Mouse (Mus musculus): Measurements from ENCODE around the gene Wwox. TPM values are rescaled to one million over a fixed set of nuclear protein-coding genes. Genes with fewer than 3 reads are reported as not detected.

Gene Wwox
- 14.0 and 15.9 TPM in 2 replicates for polyA plus RNA-seq (2014; fragmentation: Nextera tagmentation; extraction: Ambion mirVana)

DNA sequence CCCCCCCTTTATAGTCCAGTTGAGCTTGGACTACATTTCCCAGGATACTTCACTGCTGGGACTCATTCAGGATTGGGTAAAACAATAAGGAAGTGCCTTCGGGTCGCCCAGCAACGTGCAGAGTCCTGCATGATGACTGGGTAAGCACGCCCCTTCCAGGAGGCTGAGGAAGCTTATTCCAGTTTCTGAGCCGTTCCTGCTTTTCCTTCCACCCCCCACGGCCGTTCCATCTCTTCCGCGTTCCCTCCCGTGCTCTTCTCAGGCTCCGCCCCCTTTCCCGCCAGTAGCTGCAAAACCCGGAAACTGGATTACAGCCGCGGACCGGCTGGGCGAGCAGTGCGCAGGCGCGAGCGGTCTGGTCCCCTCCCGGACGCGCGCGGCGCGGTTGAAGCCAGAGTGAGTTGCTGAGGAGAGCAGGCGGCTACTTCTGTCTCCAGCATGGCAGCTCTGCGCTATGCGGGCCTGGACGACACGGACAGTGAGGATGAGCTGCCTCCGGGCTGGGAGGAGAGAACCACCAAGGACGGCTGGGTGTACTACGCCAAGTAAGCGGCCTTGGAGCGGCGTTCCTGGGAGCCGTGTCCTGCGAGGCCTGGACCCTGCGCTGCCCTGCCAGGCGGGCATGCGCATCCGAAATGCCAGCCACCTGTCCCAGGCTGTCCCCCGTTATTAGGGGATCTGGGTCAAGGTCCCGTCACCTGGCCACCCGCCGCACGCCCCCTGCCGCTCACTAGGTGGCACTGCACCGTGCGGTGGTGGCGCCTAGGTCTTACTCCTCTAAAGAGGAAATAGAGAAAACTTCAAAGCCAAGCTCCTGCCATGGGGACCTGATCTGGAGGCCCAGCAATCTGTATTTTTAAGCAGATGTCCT lies at the start of gene Wwox:
TSS of gene Wwox (plus strand) at position 322 of the 871 bp plus-strand sequence.
- under 1% methylated on average over 53 of the region's 54 CpGs for WGBS
- Histone ChIP-seq H3K27ac (ENCODE audit: low read depth) (peak within 1 kb of the TSS; percentile 19; the same call in 1 of the 2 replicates), H3K4me3 (ENCODE audit: low read depth, low read length) (peak within 1 kb of the TSS; percentile 57), H3K9ac (ENCODE audit: low read length) (peak within 1 kb of the TSS; percentile 42), H3K27me3 (replicated peaks; ENCODE audit: control insufficient read depth, insufficient read depth, low read length) (no peaks in the 10 kb centered on the region), H3K4me1 (replicated peaks; ENCODE audit: control insufficient read depth, insufficient read depth, low read length) (peaks cover 7% of the 10 kb centered on the region; the same call in 1 of the 2 replicates), H3K9me3 (ENCODE audit: control insufficient read depth, low read length) (no peaks in the 10 kb centered on the region), H3K4me2 (ENCODE audit: low read length) (peak within 1 kb of the TSS; percentile 52), H3K36me3 (ENCODE audit: control insufficient read depth, insufficient read depth, low read length) (no peaks in the 10 kb centered on the region)
- ATAC-seq (replicated peaks; ENCODE audit: low FRiP score, low TSS enrichment, low read depth) (peak; percentile 98), DNase-seq (ENCODE audit: low spot score) (peak; percentile 100)

- no peaks in the 10 kb centered on the region for H3K36me3 ChIP-seq (ENCODE audit: control insufficient read depth, insufficient read depth, low read length)
- no peaks in the 10 kb centered on the region for H3K4me1 ChIP-seq (replicated peaks; ENCODE audit: control insufficient read depth, insufficient read depth, low read length)
- WGBS = 89% methylated on average over 11 of the region's 13 CpGs
- ATAC-seq (replicated peaks; ENCODE audit: low FRiP score, low TSS enrichment, low read depth) (no peak), DNase-seq (ENCODE audit: low spot score) (no peak)
- no peak overlapping the region for H3K4me3 ChIP-seq (ENCODE audit: low read depth, low read length)
- H3K27me3 ChIP-seq (replicated peaks; ENCODE audit: control insufficient read depth, insufficient read depth, low read length) = no peaks in the 10 kb centered on the region
- no peak overlapping the region for H3K4me2 ChIP-seq (ENCODE audit: low read length)
- no peak overlapping the region for H3K9ac ChIP-seq (ENCODE audit: low read length)
- H3K9me3 ChIP-seq (ENCODE audit: control insufficient read depth, low read length) = no peaks in the 10 kb centered on the region
- no peak overlapping the region for H3K27ac ChIP-seq (ENCODE audit: low read depth)
These were observed 48.8 kb upstream of the Wwox start for GRCm38 (mm10) chr8:114390465-114391254.

- DNase-seq (ENCODE audit: low spot score) (no peak), ATAC-seq (replicated peaks; ENCODE audit: low FRiP score, low TSS enrichment, low read depth) (no peak)
- Histone ChIP-seq H3K4me3 (ENCODE audit: low read depth, low read length) (no peak overlapping the region), H3K36me3 (ENCODE audit: control insufficient read depth, insufficient read depth, low read length) (no peaks in the 10 kb centered on the region), H3K4me2 (ENCODE audit: low read length) (no peak overlapping the region), H3K9me3 (ENCODE audit: control insufficient read depth, low read length) (no peaks in the 10 kb centered on the region), H3K27ac (ENCODE audit: low read depth) (no peak overlapping the region), H3K4me1 (replicated peaks; ENCODE audit: control insufficient read depth, insufficient read depth, low read length) (no peaks in the 10 kb centered on the region), H3K27me3 (replicated peaks; ENCODE audit: control insufficient read depth, insufficient read depth, low read length) (no peaks in the 10 kb centered on the region), H3K9ac (ENCODE audit: low read length) (no peak overlapping the region)
- 78% methylated on average over 5 of the region's 5 CpGs for WGBS
These were observed 41.1 kb upstream of the Wwox start for GRCm38 (mm10) chr8:114398326-114398725.

GRCm38 (mm10) chr8:114399273-114399672 lies 40.2 kb upstream of the Wwox start:
- DNase-seq (ENCODE audit: low spot score) (no peak), ATAC-seq (replicated peaks; ENCODE audit: low FRiP score, low TSS enrichment, low read depth) (no peak)
- no peaks in the 10 kb centered on the region for H3K27me3 ChIP-seq (replicated peaks; ENCODE audit: control insufficient read depth, insufficient read depth, low read length)
- H3K4me3 ChIP-seq (ENCODE audit: low read depth, low read length) = no peak overlapping the region
- H3K9ac ChIP-seq (ENCODE audit: low read length) = no peak overlapping the region
- H3K4me2 ChIP-seq (ENCODE audit: low read length) = no peak overlapping the region
- 96% methylated on average over 5 of the region's 5 CpGs for WGBS
- no peaks in the 10 kb centered on the region for H3K9me3 ChIP-seq (ENCODE audit: control insufficient read depth, low read length)
- no peaks in the 10 kb centered on the region for H3K4me1 ChIP-seq (replicated peaks; ENCODE audit: control insufficient read depth, insufficient read depth, low read length)
- no peak overlapping the region for H3K27ac ChIP-seq (ENCODE audit: low read depth)
- no peaks in the 10 kb centered on the region for H3K36me3 ChIP-seq (ENCODE audit: control insufficient read depth, insufficient read depth, low read length)

- DNase-seq (ENCODE audit: low spot score) (no peak), ATAC-seq (replicated peaks; ENCODE audit: low FRiP score, low TSS enrichment, low read depth) (no peak)
- Histone ChIP-seq H3K4me3 (ENCODE audit: low read depth, low read length) (no peak overlapping the region), H3K4me1 (replicated peaks; ENCODE audit: control insufficient read depth, insufficient read depth, low read length) (no peaks in the 10 kb centered on the region), H3K27me3 (replicated peaks; ENCODE audit: control insufficient read depth, insufficient read depth, low read length) (no peaks in the 10 kb centered on the region), H3K9me3 (ENCODE audit: control insufficient read depth, low read length) (no peaks in the 10 kb centered on the region), H3K4me2 (ENCODE audit: low read length) (no peak overlapping the region), H3K36me3 (ENCODE audit: control insufficient read depth, insufficient read depth, low read length) (no peaks in the 10 kb centered on the region), H3K27ac (ENCODE audit: low read depth) (no peak overlapping the region), H3K9ac (ENCODE audit: low read length) (no peak overlapping the region)
- 75% methylated on average over 7 of the region's 7 CpGs for WGBS
These were observed 37.8 kb upstream of the Wwox start for GRCm38 (mm10) chr8:114401679-114402078.

DNA sequence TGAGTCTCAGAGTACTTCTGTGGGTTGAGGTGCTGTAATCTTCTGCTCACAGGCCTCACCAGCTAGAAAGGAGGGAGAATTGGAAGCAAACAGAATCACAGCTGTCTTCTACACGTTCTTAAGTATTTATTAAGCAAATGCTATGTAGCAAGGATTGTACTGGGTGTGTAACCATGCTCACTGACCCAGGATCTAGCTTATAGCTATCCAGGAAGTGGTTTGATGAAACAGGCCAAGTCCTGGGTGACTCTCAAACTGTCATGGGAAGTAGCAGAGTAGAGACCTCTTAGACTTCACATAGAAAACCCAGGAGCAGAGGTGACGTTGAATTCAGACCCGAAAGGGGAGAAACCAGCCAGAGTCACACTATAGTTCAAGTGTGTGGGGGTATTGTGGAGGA lies 28.0 kb upstream of the Wwox start:
- no peaks in the 10 kb centered on the region for H3K9me3 ChIP-seq (ENCODE audit: control insufficient read depth, low read length)
- no peak overlapping the region for H3K4me2 ChIP-seq (ENCODE audit: low read length)
- H3K4me1 ChIP-seq (replicated peaks; ENCODE audit: control insufficient read depth, insufficient read depth, low read length) = no peaks in the 10 kb centered on the region
- DNase-seq (ENCODE audit: low spot score) (no peak), ATAC-seq (replicated peaks; ENCODE audit: low FRiP score, low TSS enrichment, low read depth) (no peak)
- H3K27ac ChIP-seq (ENCODE audit: low read depth) = no peak overlapping the region
- H3K4me3 ChIP-seq (ENCODE audit: low read depth, low read length) = no peak overlapping the region
- H3K9ac ChIP-seq (ENCODE audit: low read length) = no peak overlapping the region
- no peaks in the 10 kb centered on the region for H3K27me3 ChIP-seq (replicated peaks; ENCODE audit: control insufficient read depth, insufficient read depth, low read length)
- H3K36me3 ChIP-seq (ENCODE audit: control insufficient read depth, insufficient read depth, low read length) = no peaks in the 10 kb centered on the region
- 68% methylated on average over 3 of the region's 3 CpGs for WGBS

DNA sequence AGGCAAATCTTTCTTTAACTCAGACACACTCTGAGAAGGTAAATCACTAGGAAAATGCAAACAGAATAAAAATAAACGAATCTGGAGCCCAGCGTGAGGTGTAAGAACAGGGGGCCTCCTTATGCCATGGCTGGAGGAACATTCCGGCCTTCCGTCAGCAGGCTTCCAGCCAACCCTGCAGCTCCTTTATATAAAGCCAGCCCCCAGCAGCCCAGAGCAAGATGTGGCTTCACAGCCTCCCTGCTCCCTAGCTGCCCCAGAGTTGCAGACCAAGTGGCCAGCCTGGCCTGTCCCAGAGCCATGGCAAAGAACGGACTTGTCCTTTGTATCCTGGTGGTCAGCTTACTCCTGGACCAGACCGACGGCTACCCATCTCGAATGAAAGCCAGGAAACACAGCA lies 21.7 kb upstream of the Wwox start, which contains the start of gene Clec3a:
TSS of gene Clec3a (plus strand) at position 301 of the 400 bp plus-strand sequence.
- no peak within 1 kb of the TSS for H3K4me3 ChIP-seq (ENCODE audit: low read depth, low read length)
- no peak within 1 kb of the TSS for H3K27ac ChIP-seq (ENCODE audit: low read depth)
- no peaks in the 10 kb centered on the region for H3K27me3 ChIP-seq (replicated peaks; ENCODE audit: control insufficient read depth, insufficient read depth, low read length)
- DNase-seq (ENCODE audit: low spot score) (no peak), ATAC-seq (replicated peaks; ENCODE audit: low FRiP score, low TSS enrichment, low read depth) (no peak)
- 70% methylated on average over 8 of the region's 8 CpGs for WGBS
- no peak within 1 kb of the TSS for H3K9ac ChIP-seq (ENCODE audit: low read length)
- H3K9me3 ChIP-seq (ENCODE audit: control insufficient read depth, low read length) = no peaks in the 10 kb centered on the region
- no peaks in the 10 kb centered on the region for H3K36me3 ChIP-seq (ENCODE audit: control insufficient read depth, insufficient read depth, low read length)
- no peak within 1 kb of the TSS for H3K4me2 ChIP-seq (ENCODE audit: low read length)
- no peaks in the 10 kb centered on the region for H3K4me1 ChIP-seq (replicated peaks; ENCODE audit: control insufficient read depth, insufficient read depth, low read length)

DNA sequence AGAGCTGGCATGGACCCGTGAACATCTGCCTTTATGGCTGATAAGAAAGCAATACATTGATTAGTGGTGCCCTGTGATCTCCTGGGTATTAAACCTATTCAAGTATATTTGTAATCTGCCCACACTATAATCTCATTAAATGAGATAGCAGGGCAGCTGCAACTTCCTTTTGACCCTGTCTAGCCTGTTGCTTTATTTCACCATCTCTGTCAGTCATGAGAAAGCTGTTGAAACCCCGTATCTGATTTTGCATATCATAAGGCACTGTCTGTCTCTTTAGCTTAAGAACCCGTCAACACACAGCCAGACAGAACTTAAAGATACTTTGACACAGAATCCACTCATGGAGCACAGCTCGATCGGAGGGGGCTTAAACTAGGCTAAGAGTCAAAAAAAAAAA lies 21.0 kb upstream of the Wwox start:
- 82% methylated on average over 5 of the region's 5 CpGs for WGBS
- ATAC-seq (replicated peaks; ENCODE audit: low FRiP score, low TSS enrichment, low read depth) = no peak
- no peaks in the 10 kb centered on the region for H3K36me3 ChIP-seq (ENCODE audit: control insufficient read depth, insufficient read depth, low read length)
- H3K9ac ChIP-seq (ENCODE audit: low read length) = no peak overlapping the region
- no peak overlapping the region for H3K4me3 ChIP-seq (ENCODE audit: low read depth, low read length)
- no peak for DNase-seq (ENCODE audit: low spot score)
- H3K9me3 ChIP-seq (ENCODE audit: control insufficient read depth, low read length) = no peaks in the 10 kb centered on the region
- H3K27me3 ChIP-seq (replicated peaks; ENCODE audit: control insufficient read depth, insufficient read depth, low read length) = no peaks in the 10 kb centered on the region
- H3K27ac ChIP-seq (ENCODE audit: low read depth) = no peak overlapping the region
- H3K4me2 ChIP-seq (ENCODE audit: low read length) = no peak overlapping the region
- H3K4me1 ChIP-seq (replicated peaks; ENCODE audit: control insufficient read depth, insufficient read depth, low read length) = no peaks in the 10 kb centered on the region
